Mouse (Mus musculus) lung, adult 2 months (tissue): Measurements from ENCODE around the gene Kdm1a. TPM values are rescaled to one million over a fixed set of nuclear protein-coding genes. Genes with fewer than 3 reads are reported as not detected.

Experiments
- DNase-seq: peaks from one replicate; pipeline ENCODE4 v3.0.0; 2022
- H3K4me1 ChIP-seq: fragments of 200-500 bp; 2 replicates; pipeline ENCODE4 v1.6.1; 2011; ENCODE audit warnings: low read length; ENCODE audit not compliant: control insufficient read depth, insufficient read depth
- H3K4me3 ChIP-seq: fragments of 200-500 bp; replicated peaks from 2 replicates; pipeline ENCODE3; 2011; ENCODE audit warnings: low read depth, mild to moderate bottlenecking, control low read depth, low read length; ENCODE audit errors: extremely low read depth
- CTCF ChIP-seq: fragments of 200-500 bp; IDR thresholded peaks from 2 replicates; pipeline ENCODE4 v1.5.1; 2011; ENCODE audit warnings: mild to moderate bottlenecking, low read length, control low read depth; ENCODE audit not compliant: insufficient read depth
- POLR2A ChIP-seq: fragments of 200-500 bp; IDR thresholded peaks from 2 replicates; pipeline ENCODE4 v1.6.1; 2011; ENCODE audit warnings: low read depth, mild to moderate bottlenecking, control low read depth, low read length, borderline replicate concordance; ENCODE audit errors: extremely low read depth
- WGBS: fragments of 180-500 bp; shearing (Covaris S2); methylation state at CpG from one replicate; pipeline ENCODE4 v1.1.7; 2018; 5-methylcytosine and 5-hydroxymethylcytosine counted together
- polyA plus RNA-seq: library from polyadenylated mRNA; depleted of rRNA; stranded (reverse); fragments of >200 nt; gene quantifications from 2 replicates; pipeline ENCODE4 v1.2.3, GENCODE M21; 2012; rRNA removed

Gene Kdm1a
- polyA plus RNA-seq, 1 experiment: 24.5 TPM

DNA sequence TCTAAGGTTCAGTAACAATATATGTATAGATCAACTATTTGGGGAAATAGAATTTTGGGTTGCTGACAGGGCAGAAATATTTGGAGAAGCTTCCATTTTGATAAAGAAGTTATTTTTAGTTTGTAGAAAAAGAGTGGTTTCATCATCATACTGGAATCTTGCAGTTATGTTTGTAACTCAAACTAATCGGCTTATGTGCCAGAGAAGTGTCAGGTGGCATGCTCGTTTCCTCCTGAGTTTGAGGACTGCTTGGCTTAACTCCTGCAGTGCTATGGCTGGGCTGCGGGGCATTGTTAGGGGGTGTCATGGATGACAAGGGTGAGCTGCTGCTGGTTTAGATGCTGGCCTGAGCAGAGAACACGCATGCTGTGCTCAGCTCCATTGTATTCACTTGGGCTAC lies 90.8 kb downstream of the Kdm1a start:
- Histone ChIP-seq H3K4me1 (peaks cover 22% of the 10 kb centered on the region), H3K4me3 (no peak overlapping the region)
- DNase-seq: no peak
- 24% methylated on average over 4 of the region's 4 CpGs for WGBS
- no peak for TF ChIP-seq POLR2A
- no peak for TF ChIP-seq CTCF

GRCm38 (mm10) chr4:136509857-136510256 lies 92.7 kb downstream of the Kdm1a start:
- H3K4me3 ChIP-seq: no peak overlapping the region
- WGBS: 86% methylated on average over 1 of the region's 1 CpGs
- H3K4me1 ChIP-seq: peaks cover 22% of the 10 kb centered on the region
- DNase-seq: no peak
- TF ChIP-seq CTCF (peak; percentile 33; the same call in 1 of the 2 replicates), POLR2A (no peak)

GRCm38 (mm10) chr4:136505426-136506215 lies 96.9 kb downstream of the Kdm1a start:
- WGBS: 11% methylated on average over 2 of the region's 2 CpGs
- H3K4me1 ChIP-seq: peaks cover 11% of the 10 kb centered on the region
- DNase-seq: no peak
- TF ChIP-seq CTCF (no peak), POLR2A (no peak)
- H3K4me3 ChIP-seq: no peak overlapping the region

Other genes starting within 250 kb of the Kdm1a start
- 0.10 TPM in 1 of 2 replicates, not detected in the other for gene Htr1d, start 179.2 kb downstream of the Kdm1a start, polyA plus RNA-seq
- gene 6030445D17Rik, start 140.5 kb downstream of the Kdm1a start, polyA plus RNA-seq: 0.72 and 1.1 TPM in 2 replicates
- 12.5 and 15.7 TPM in 2 replicates for gene Luzp1, start 133.0 kb downstream of the Kdm1a start, polyA plus RNA-seq
- not detected in 2 replicates for gene Tex46, start 7.7 kb upstream of the Kdm1a start, polyA plus RNA-seq
- gene Lactbl1, start 19.9 kb upstream of the Kdm1a start, polyA plus RNA-seq: 0.05 and 0.07 TPM in 2 replicates
- 4.6 and 6.8 TPM in 2 replicates for gene Ephb2, start 233.3 kb upstream of the Kdm1a start, polyA plus RNA-seq